Mouse (Mus musculus): ENCODE measurements around the gene Mrvi1.

Gene Mrvi1

GRCm38 (mm10) chr7:110876965-110877364 is 105.3 kb downstream of the Mrvi1 start:
- DNase-seq = no peak

- DNase-seq = no peak
Observed at GRCm38 (mm10) chr7:110868807-110869206, 113.5 kb downstream of the Mrvi1 start.

GRCm38 (mm10) chr7:110867116-110867515 is 115.1 kb downstream of the Mrvi1 start:
- no peak for DNase-seq

- DNase-seq = no peak
Observed at GRCm38 (mm10) chr7:110866021-110866420, 116.2 kb downstream of the Mrvi1 start.

- no peak for DNase-seq
Observed at GRCm38 (mm10) chr7:110865570-110865969, 116.7 kb downstream of the Mrvi1 start.

GRCm38 (mm10) chr7:110865038-110865437 is 117.2 kb downstream of the Mrvi1 start:
- no peak for DNase-seq

GRCm38 (mm10) chr7:110862751-110863289 is 119.4 kb downstream of the Mrvi1 start, which contains the start of gene Lyve1:
Lyve1 (minus strand) TSS chr7:110863239.
- no peak for DNase-seq

GRCm38 (mm10) chr7:110860129-110860528 is 122.1 kb downstream of the Mrvi1 start:
- no peak for DNase-seq

- DNase-seq = no peak
Observed at GRCm38 (mm10) chr7:110855604-110856003, 126.7 kb downstream of the Mrvi1 start.

GRCm38 (mm10) chr7:110854927-110855546 is 127.2 kb downstream of the Mrvi1 start:
- DNase-seq = peak; percentile 36

GRCm38 (mm10) chr7:110854519-110854918 is 127.7 kb downstream of the Mrvi1 start:
- DNase-seq = peak; percentile 63

GRCm38 (mm10) chr7:110853611-110854010 is 128.7 kb downstream of the Mrvi1 start:
- DNase-seq = no peak

- DNase-seq = no peak
Observed at GRCm38 (mm10) chr7:110851541-110852203, 130.6 kb downstream of the Mrvi1 start.

- no peak for DNase-seq
Observed at GRCm38 (mm10) chr7:110848371-110848770, 133.9 kb downstream of the Mrvi1 start.

GRCm38 (mm10) chr7:110847321-110847720 is 134.9 kb downstream of the Mrvi1 start:
- no peak for DNase-seq

GRCm38 (mm10) chr7:110843916-110844874 is 138.1 kb downstream of the Mrvi1 start, which contains the start of gene Rnf141:
Rnf141 (minus strand) TSS chr7:110844457.
- peak; percentile 94 for DNase-seq

- DNase-seq = no peak
Observed at GRCm38 (mm10) chr7:110840332-110840731, 141.9 kb downstream of the Mrvi1 start.

- no peak for DNase-seq
Observed at GRCm38 (mm10) chr7:110834522-110834921, 147.7 kb downstream of the Mrvi1 start.

GRCm38 (mm10) chr7:110834018-110834417 is 148.2 kb downstream of the Mrvi1 start:
- no peak for DNase-seq

GRCm38 (mm10) chr7:110833024-110833423 is 149.2 kb downstream of the Mrvi1 start:
- DNase-seq = no peak

GRCm38 (mm10) chr7:110823995-110824953 is 158.0 kb downstream of the Mrvi1 start:
- no peak for DNase-seq

GRCm38 (mm10) chr7:110823593-110823992 is 158.7 kb downstream of the Mrvi1 start:
- no peak for DNase-seq
